Mouse (Mus musculus): ENCODE measurements around the gene Mybpc3. TPM values are rescaled to one million over a fixed set of nuclear protein-coding genes. Genes with fewer than 3 reads are reported as not detected.
"Not testable (repeated sequence)": the region's sequence is repeated elsewhere in the genome, so short reads cannot be mapped to it uniquely, and the experiment has no call there.

Mybpc3 gene
- polyA plus RNA-seq, 1 experiment, result not detected

DNA sequence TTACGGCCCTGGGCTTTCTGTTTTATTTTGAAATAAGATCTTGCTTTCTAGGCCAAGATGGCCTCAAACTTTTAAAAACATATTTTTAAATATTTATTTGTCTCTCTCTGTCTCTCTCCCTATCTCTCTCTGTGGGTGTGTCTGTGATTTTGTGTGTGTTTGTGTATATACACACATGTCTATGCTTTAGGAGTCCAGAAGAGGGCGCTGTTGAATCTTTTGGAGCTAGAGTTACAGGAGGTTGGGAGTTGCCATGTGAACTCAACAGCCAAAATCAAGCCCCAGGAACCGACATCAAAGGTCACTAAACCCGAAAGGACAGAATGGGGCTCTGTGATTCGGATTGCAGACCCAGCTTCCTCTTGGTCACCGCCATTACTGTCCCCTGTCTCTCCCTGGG, 7.5 kb upstream of the Mybpc3 start:
- Histone ChIP-seq H3K4me3 (ENCODE audit: low read depth, low read length) (no peak overlapping the region), H3K27ac (ENCODE audit: insufficient read depth, low read length) (no peak overlapping the region), H3K9me3 (replicated peaks; ENCODE audit: control insufficient read depth, insufficient read depth, low read length, poor library complexity, severe bottlenecking) (no peaks in the 10 kb centered on the region), H3K9ac (ENCODE audit: low read depth, poor library complexity, severe bottlenecking) (no peak overlapping the region), H3K27me3 (ENCODE audit: control insufficient read depth, insufficient read depth, low read length, poor library complexity, severe bottlenecking) (no peaks in the 10 kb centered on the region), H3K4me1 (ENCODE audit: control insufficient read depth, insufficient read depth, low read length) (no peaks in the 10 kb centered on the region), H3K36me3 (ENCODE audit: control insufficient read depth, insufficient read depth, low read length, poor library complexity, severe bottlenecking) (no peaks in the 10 kb centered on the region)
- TF ChIP-seq CTCF (IDR thresholded peaks at IDR 0.05; ENCODE audit: low read depth, low read length) (no peak), EP300 (IDR thresholded peaks at IDR 0.05; ENCODE audit: insufficient read depth, low read depth, low read length) (no peak), POLR2A (IDR thresholded peaks at IDR 0.05; ENCODE audit: insufficient read depth, low read length) (no peak)

DNA sequence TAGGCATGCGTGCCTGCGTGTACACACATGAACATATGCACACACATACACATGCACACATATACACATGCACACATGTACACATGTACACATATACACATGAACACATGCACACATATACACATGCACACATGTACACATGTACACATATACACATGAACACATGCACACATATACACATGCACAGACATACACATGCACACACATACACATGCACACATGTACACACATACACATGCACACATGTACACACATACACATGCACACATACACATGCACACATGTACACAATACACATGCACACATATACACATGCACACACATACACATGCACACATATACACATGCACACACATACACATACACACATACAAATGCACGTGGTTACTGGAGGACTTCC, 6.1 kb upstream of the Mybpc3 start:
- not testable (repeated sequence) for H3K9ac ChIP-seq (ENCODE audit: low read depth, poor library complexity, severe bottlenecking); H3K4me3 ChIP-seq (ENCODE audit: low read depth, low read length); H3K27ac ChIP-seq (ENCODE audit: insufficient read depth, low read length); H3K9me3 ChIP-seq (replicated peaks; ENCODE audit: control insufficient read depth, insufficient read depth, low read length, poor library complexity, severe bottlenecking); H3K36me3 ChIP-seq (ENCODE audit: control insufficient read depth, insufficient read depth, low read length, poor library complexity, severe bottlenecking); H3K4me1 ChIP-seq (ENCODE audit: control insufficient read depth, insufficient read depth, low read length); H3K27me3 ChIP-seq (ENCODE audit: control insufficient read depth, insufficient read depth, low read length, poor library complexity, severe bottlenecking)

GRCm38 (mm10) chr2:91112491-91112890, 5.5 kb upstream of the Mybpc3 start:
- Histone ChIP-seq H3K27ac (ENCODE audit: insufficient read depth, low read length) (no peak overlapping the region), H3K4me1 (ENCODE audit: control insufficient read depth, insufficient read depth, low read length) (no peaks in the 10 kb centered on the region), H3K36me3 (ENCODE audit: control insufficient read depth, insufficient read depth, low read length, poor library complexity, severe bottlenecking) (no peaks in the 10 kb centered on the region), H3K4me3 (ENCODE audit: low read depth, low read length) (no peak overlapping the region), H3K27me3 (ENCODE audit: control insufficient read depth, insufficient read depth, low read length, poor library complexity, severe bottlenecking) (no peaks in the 10 kb centered on the region), H3K9me3 (replicated peaks; ENCODE audit: control insufficient read depth, insufficient read depth, low read length, poor library complexity, severe bottlenecking) (no peaks in the 10 kb centered on the region), H3K9ac (ENCODE audit: low read depth, poor library complexity, severe bottlenecking) (no peak overlapping the region)
- TF ChIP-seq CTCF (IDR thresholded peaks at IDR 0.05; ENCODE audit: low read depth, low read length), result no peak
- TF ChIP-seq EP300 (IDR thresholded peaks at IDR 0.05; ENCODE audit: insufficient read depth, low read depth, low read length), result 0 out of 2 replicates have a peak, but pooled peaks have one; percentile 19
- TF ChIP-seq POLR2A (IDR thresholded peaks at IDR 0.05; ENCODE audit: insufficient read depth, low read length), result no peak

GRCm38 (mm10) chr2:91113334-91113733, 4.6 kb upstream of the Mybpc3 start:
- Histone ChIP-seq H3K4me1 (ENCODE audit: control insufficient read depth, insufficient read depth, low read length) (no peaks in the 10 kb centered on the region), H3K9ac (ENCODE audit: low read depth, poor library complexity, severe bottlenecking) (no peak overlapping the region), H3K27me3 (ENCODE audit: control insufficient read depth, insufficient read depth, low read length, poor library complexity, severe bottlenecking) (no peaks in the 10 kb centered on the region), H3K27ac (ENCODE audit: insufficient read depth, low read length) (no peak overlapping the region), H3K9me3 (replicated peaks; ENCODE audit: control insufficient read depth, insufficient read depth, low read length, poor library complexity, severe bottlenecking) (no peaks in the 10 kb centered on the region), H3K4me3 (ENCODE audit: low read depth, low read length) (no peak overlapping the region), H3K36me3 (ENCODE audit: control insufficient read depth, insufficient read depth, low read length, poor library complexity, severe bottlenecking) (no peaks in the 10 kb centered on the region)
- TF ChIP-seq CTCF (IDR thresholded peaks at IDR 0.05; ENCODE audit: low read depth, low read length) (no peak), EP300 (IDR thresholded peaks at IDR 0.05; ENCODE audit: insufficient read depth, low read depth, low read length) (no peak), POLR2A (IDR thresholded peaks at IDR 0.05; ENCODE audit: insufficient read depth, low read length) (no peak)

DNA sequence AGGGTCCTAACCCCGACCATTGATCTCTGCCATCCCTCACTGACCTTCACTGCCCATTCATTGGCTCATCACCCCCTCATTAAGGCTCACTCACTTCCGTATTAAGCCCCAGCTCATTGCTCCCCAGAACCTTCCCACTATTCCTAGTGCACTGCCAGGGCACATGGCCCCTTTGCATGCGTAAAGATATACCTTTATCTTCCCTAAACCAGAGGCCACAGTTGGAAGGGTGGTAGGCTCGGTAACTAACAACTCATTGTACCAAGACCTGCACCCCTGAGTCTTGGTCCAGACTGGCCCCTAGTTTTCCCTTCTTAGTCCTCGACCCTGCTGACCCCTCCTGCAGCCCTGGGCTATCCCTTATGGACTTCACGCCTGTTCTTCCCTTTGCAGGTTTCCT, 4.1 kb upstream of the Mybpc3 start:
- Histone ChIP-seq H3K27ac (ENCODE audit: insufficient read depth, low read length) (no peak overlapping the region), H3K36me3 (ENCODE audit: control insufficient read depth, insufficient read depth, low read length, poor library complexity, severe bottlenecking) (no peaks in the 10 kb centered on the region), H3K9me3 (replicated peaks; ENCODE audit: control insufficient read depth, insufficient read depth, low read length, poor library complexity, severe bottlenecking) (no peaks in the 10 kb centered on the region), H3K9ac (ENCODE audit: low read depth, poor library complexity, severe bottlenecking) (no peak overlapping the region), H3K27me3 (ENCODE audit: control insufficient read depth, insufficient read depth, low read length, poor library complexity, severe bottlenecking) (no peaks in the 10 kb centered on the region), H3K4me1 (ENCODE audit: control insufficient read depth, insufficient read depth, low read length) (no peaks in the 10 kb centered on the region), H3K4me3 (ENCODE audit: low read depth, low read length) (no peak overlapping the region)
- TF ChIP-seq EP300 (IDR thresholded peaks at IDR 0.05; ENCODE audit: insufficient read depth, low read depth, low read length), result no peak
- TF ChIP-seq CTCF (IDR thresholded peaks at IDR 0.05; ENCODE audit: low read depth, low read length), result no peak
- TF ChIP-seq POLR2A (IDR thresholded peaks at IDR 0.05; ENCODE audit: insufficient read depth, low read length), result no peak

DNA sequence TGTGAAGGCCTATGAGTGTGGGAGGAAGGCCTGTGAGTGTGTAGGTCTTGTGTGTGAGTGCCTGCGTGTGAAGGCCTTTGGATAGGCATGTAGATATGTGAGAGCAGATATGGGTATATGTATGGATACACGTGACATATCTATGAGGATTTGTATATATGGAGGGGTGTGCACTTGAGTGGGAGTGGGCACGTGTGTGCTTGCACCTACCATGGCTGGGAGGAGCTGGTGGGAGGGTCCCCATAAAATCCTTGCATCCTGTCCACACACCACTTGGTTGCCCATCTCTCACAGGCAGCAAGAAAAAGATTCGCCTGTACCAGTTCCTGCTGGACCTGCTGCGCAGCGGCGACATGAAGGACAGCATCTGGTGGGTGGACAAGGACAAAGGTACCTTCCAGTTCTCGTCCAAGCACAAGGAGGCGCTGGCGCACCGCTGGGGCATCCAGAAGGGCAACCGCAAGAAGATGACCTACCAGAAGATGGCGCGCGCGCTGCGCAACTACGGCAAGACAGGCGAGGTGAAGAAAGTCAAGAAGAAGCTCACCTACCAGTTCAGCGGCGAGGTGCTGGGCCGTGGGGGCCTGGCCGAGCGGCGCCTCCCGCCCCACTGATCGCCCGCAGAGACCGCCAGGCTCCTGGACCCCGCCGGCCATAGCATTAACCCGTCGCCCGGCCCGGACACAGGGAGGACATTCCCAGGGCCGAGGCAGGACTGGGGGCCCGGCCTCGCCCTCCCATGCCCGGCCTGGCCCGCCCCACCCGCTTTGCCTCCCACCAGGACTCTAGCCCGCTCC, 3.0 kb upstream of the Mybpc3 start:
- peak overlapping the region; percentile 12; the same call in 1 of the 2 replicates for H3K4me3 ChIP-seq (ENCODE audit: low read depth, low read length)
- peak overlapping the region; percentile 65 for H3K9ac ChIP-seq (ENCODE audit: low read depth, poor library complexity, severe bottlenecking)
- H3K36me3 ChIP-seq (ENCODE audit: control insufficient read depth, insufficient read depth, low read length, poor library complexity, severe bottlenecking), result no peaks in the 10 kb centered on the region
- H3K27me3 ChIP-seq (ENCODE audit: control insufficient read depth, insufficient read depth, low read length, poor library complexity, severe bottlenecking), result no peaks in the 10 kb centered on the region
- TF ChIP-seq POLR2A (IDR thresholded peaks at IDR 0.05; ENCODE audit: insufficient read depth, low read length) (no peak), EP300 (IDR thresholded peaks at IDR 0.05; ENCODE audit: insufficient read depth, low read depth, low read length) (peak; percentile 83; the same call in 1 of the 2 replicates), CTCF (IDR thresholded peaks at IDR 0.05; ENCODE audit: low read depth, low read length) (peak; percentile 100)
- H3K27ac ChIP-seq (ENCODE audit: insufficient read depth, low read length), result no peak overlapping the region
- H3K4me1 ChIP-seq (ENCODE audit: control insufficient read depth, insufficient read depth, low read length), result no peaks in the 10 kb centered on the region
- H3K9me3 ChIP-seq (replicated peaks; ENCODE audit: control insufficient read depth, insufficient read depth, low read length, poor library complexity, severe bottlenecking), result no peaks in the 10 kb centered on the region
